Mouse (Mus musculus): ENCODE measurements around the gene Aco2. TPM values are rescaled to one million over a fixed set of nuclear protein-coding genes. Genes with fewer than 3 reads are reported as not detected.

The Aco2 gene
- polyA plus RNA-seq, 1 experiment = 174 TPM

- H3K27me3 ChIP-seq (ENCODE audit: control insufficient read depth, insufficient read depth, low read length, poor library complexity, severe bottlenecking) = no peaks in the 10 kb centered on the region
- H3K9ac ChIP-seq (ENCODE audit: low read depth, poor library complexity, severe bottlenecking) = no peak overlapping the region
- no peak overlapping the region for H3K4me3 ChIP-seq (ENCODE audit: low read depth, low read length)
- peaks cover 7% of the 10 kb centered on the region; the same call in 1 of the 2 replicates for H3K36me3 ChIP-seq (ENCODE audit: control insufficient read depth, insufficient read depth, low read length, poor library complexity, severe bottlenecking)
- no peak overlapping the region for H3K27ac ChIP-seq (ENCODE audit: insufficient read depth, low read length)
- H3K4me1 ChIP-seq (ENCODE audit: control insufficient read depth, insufficient read depth, low read length) = peaks cover 7% of the 10 kb centered on the region
- TF ChIP-seq CTCF (IDR thresholded peaks at IDR 0.05; ENCODE audit: low read depth, low read length) = no peak
- TF ChIP-seq EP300 (IDR thresholded peaks at IDR 0.05; ENCODE audit: insufficient read depth, low read depth, low read length) = no peak
- no peak for TF ChIP-seq POLR2A (IDR thresholded peaks at IDR 0.05; ENCODE audit: insufficient read depth, low read length)
- H3K9me3 ChIP-seq (replicated peaks; ENCODE audit: control insufficient read depth, insufficient read depth, low read length, poor library complexity, severe bottlenecking) = no peaks in the 10 kb centered on the region
Observed at GRCm38 (mm10) chr15:81847861-81848260, 24.2 kb upstream of the Aco2 start.

DNA sequence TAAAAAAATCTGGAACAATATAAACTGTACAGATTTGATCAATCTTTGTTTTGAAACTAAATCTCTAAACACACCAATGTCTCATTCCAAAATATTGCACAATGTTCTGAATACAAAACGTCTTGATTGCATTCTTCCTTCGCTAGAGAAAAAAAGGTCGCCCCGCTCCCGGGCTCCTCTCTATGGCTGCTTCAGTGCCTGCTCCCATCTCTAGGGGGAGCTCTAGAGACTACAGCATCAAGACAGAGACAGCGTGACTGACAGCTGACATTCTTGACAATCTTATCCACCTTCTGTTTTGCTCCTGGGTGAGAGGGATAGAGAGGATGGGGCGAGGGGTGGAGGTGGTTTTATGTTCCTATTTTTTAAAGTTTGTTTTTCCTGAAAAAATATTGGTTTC lies 23.8 kb upstream of the Aco2 start:
- Histone ChIP-seq H3K36me3 (ENCODE audit: control insufficient read depth, insufficient read depth, low read length, poor library complexity, severe bottlenecking) (peaks cover 7% of the 10 kb centered on the region; the same call in 1 of the 2 replicates), H3K27ac (ENCODE audit: insufficient read depth, low read length) (no peak overlapping the region), H3K4me3 (ENCODE audit: low read depth, low read length) (no peak overlapping the region), H3K27me3 (ENCODE audit: control insufficient read depth, insufficient read depth, low read length, poor library complexity, severe bottlenecking) (no peaks in the 10 kb centered on the region), H3K9ac (ENCODE audit: low read depth, poor library complexity, severe bottlenecking) (no peak overlapping the region), H3K9me3 (replicated peaks; ENCODE audit: control insufficient read depth, insufficient read depth, low read length, poor library complexity, severe bottlenecking) (no peaks in the 10 kb centered on the region), H3K4me1 (ENCODE audit: control insufficient read depth, insufficient read depth, low read length) (peaks cover 7% of the 10 kb centered on the region)
- peak; percentile 52 for TF ChIP-seq CTCF (IDR thresholded peaks at IDR 0.05; ENCODE audit: low read depth, low read length)
- no peak for TF ChIP-seq EP300 (IDR thresholded peaks at IDR 0.05; ENCODE audit: insufficient read depth, low read depth, low read length)

DNA sequence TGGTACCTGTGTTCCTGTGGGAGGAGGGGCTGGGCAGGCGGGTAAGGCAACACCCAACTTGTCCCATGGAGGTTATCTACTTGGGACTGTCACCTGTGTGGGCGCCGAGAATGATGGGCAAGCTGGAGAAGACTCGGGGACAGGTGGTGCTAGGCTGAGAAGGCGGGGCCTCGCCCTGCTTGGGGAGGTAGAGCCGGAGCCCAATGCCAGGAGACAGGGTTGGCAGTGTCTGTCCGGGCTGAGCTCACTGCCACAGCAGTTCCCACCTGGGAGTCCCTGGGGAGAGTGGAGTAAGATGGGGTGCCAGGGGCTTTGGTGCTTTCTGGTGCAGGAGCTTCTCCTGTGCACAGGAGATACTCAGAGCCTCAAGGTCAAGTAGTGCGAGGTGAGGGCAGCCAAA lies 23.0 kb upstream of the Aco2 start:
- Histone ChIP-seq H3K9ac (ENCODE audit: low read depth, poor library complexity, severe bottlenecking) (no peak overlapping the region), H3K9me3 (replicated peaks; ENCODE audit: control insufficient read depth, insufficient read depth, low read length, poor library complexity, severe bottlenecking) (no peaks in the 10 kb centered on the region), H3K36me3 (ENCODE audit: control insufficient read depth, insufficient read depth, low read length, poor library complexity, severe bottlenecking) (peaks cover 7% of the 10 kb centered on the region; the same call in 1 of the 2 replicates), H3K4me3 (ENCODE audit: low read depth, low read length) (no peak overlapping the region), H3K27me3 (ENCODE audit: control insufficient read depth, insufficient read depth, low read length, poor library complexity, severe bottlenecking) (no peaks in the 10 kb centered on the region), H3K27ac (ENCODE audit: insufficient read depth, low read length) (no peak overlapping the region), H3K4me1 (ENCODE audit: control insufficient read depth, insufficient read depth, low read length) (peaks cover 7% of the 10 kb centered on the region)
- no peak for TF ChIP-seq EP300 (IDR thresholded peaks at IDR 0.05; ENCODE audit: insufficient read depth, low read depth, low read length)
- no peak for TF ChIP-seq POLR2A (IDR thresholded peaks at IDR 0.05; ENCODE audit: insufficient read depth, low read length)
- TF ChIP-seq CTCF (IDR thresholded peaks at IDR 0.05; ENCODE audit: low read depth, low read length) = no peak

DNA sequence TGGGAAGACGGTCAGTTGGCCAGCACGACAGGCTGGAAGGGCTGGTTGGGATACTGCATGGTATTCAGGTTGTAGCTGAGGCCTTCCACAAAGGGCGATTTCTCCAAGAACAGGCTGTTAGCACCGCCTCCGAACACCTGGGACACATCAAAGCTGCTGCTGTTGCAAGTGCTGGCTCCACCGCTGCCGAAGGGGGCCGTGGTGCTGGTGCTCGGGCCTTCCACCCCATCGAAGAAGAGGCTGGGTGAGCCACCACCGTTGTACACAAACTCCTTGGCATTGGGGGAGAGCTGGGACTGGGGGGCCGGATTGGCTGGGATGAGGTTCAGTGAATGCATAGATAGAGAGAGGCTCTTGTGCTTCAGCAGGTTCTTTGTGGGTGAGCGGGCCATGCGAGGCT lies 21.4 kb upstream of the Aco2 start:
- Histone ChIP-seq H3K9ac (ENCODE audit: low read depth, poor library complexity, severe bottlenecking) (no peak overlapping the region), H3K27ac (ENCODE audit: insufficient read depth, low read length) (no peak overlapping the region), H3K36me3 (ENCODE audit: control insufficient read depth, insufficient read depth, low read length, poor library complexity, severe bottlenecking) (peaks cover 7% of the 10 kb centered on the region; the same call in 1 of the 2 replicates), H3K9me3 (replicated peaks; ENCODE audit: control insufficient read depth, insufficient read depth, low read length, poor library complexity, severe bottlenecking) (no peaks in the 10 kb centered on the region), H3K27me3 (ENCODE audit: control insufficient read depth, insufficient read depth, low read length, poor library complexity, severe bottlenecking) (no peaks in the 10 kb centered on the region), H3K4me3 (ENCODE audit: low read depth, low read length) (0 out of 2 replicates have a peak overlapping the region, but pooled peaks have one; percentile 6), H3K4me1 (ENCODE audit: control insufficient read depth, insufficient read depth, low read length) (peaks cover 6% of the 10 kb centered on the region)
- TF ChIP-seq EP300 (IDR thresholded peaks at IDR 0.05; ENCODE audit: insufficient read depth, low read depth, low read length) = no peak

GRCm38 (mm10) chr15:81851375-81851774 lies 20.7 kb upstream of the Aco2 start:
- Histone ChIP-seq H3K27ac (ENCODE audit: insufficient read depth, low read length) (no peak overlapping the region), H3K4me1 (ENCODE audit: control insufficient read depth, insufficient read depth, low read length) (peaks cover 2% of the 10 kb centered on the region), H3K36me3 (ENCODE audit: control insufficient read depth, insufficient read depth, low read length, poor library complexity, severe bottlenecking) (peaks cover 7% of the 10 kb centered on the region; the same call in 1 of the 2 replicates), H3K4me3 (ENCODE audit: low read depth, low read length) (no peak overlapping the region), H3K27me3 (ENCODE audit: control insufficient read depth, insufficient read depth, low read length, poor library complexity, severe bottlenecking) (no peaks in the 10 kb centered on the region), H3K9ac (ENCODE audit: low read depth, poor library complexity, severe bottlenecking) (no peak overlapping the region), H3K9me3 (replicated peaks; ENCODE audit: control insufficient read depth, insufficient read depth, low read length, poor library complexity, severe bottlenecking) (no peaks in the 10 kb centered on the region)
- no peak for TF ChIP-seq POLR2A (IDR thresholded peaks at IDR 0.05; ENCODE audit: insufficient read depth, low read length)
- no peak for TF ChIP-seq EP300 (IDR thresholded peaks at IDR 0.05; ENCODE audit: insufficient read depth, low read depth, low read length)
- no peak for TF ChIP-seq CTCF (IDR thresholded peaks at IDR 0.05; ENCODE audit: low read depth, low read length)

DNA sequence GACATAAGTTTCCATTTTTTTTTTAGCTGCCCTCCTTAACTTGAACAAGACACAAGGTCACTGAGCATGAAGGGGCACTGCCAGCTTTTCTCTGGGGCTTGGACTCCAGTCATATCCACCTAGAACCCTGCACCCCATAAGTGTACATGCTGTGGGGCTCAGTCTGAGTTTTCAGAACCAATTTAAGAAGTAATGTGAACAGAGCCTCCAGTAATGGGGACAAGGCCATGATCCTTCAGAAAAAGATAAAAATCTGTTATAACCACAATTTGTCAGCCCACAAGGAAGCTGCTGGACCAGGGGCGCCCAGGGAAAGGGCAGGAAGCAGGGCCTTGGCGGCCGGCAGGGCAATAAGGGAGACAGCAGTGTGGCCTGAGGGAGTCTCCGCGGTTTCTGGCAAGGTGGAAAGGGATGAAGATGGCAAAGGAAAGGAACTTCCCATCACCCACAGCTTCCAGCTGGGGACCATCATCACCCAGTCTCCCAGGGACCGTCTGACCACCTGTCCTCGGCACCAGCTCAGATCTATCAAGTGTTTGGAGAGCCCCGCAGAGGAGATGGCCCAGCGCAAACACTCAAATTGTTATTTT lies 19.6 kb upstream of the Aco2 start:
- Histone ChIP-seq H3K9me3 (replicated peaks; ENCODE audit: control insufficient read depth, insufficient read depth, low read length, poor library complexity, severe bottlenecking) (no peaks in the 10 kb centered on the region), H3K4me1 (ENCODE audit: control insufficient read depth, insufficient read depth, low read length) (peaks cover 2% of the 10 kb centered on the region), H3K4me3 (ENCODE audit: low read depth, low read length) (no peak overlapping the region), H3K9ac (ENCODE audit: low read depth, poor library complexity, severe bottlenecking) (no peak overlapping the region), H3K27ac (ENCODE audit: insufficient read depth, low read length) (no peak overlapping the region), H3K36me3 (ENCODE audit: control insufficient read depth, insufficient read depth, low read length, poor library complexity, severe bottlenecking) (peaks cover 7% of the 10 kb centered on the region; the same call in 1 of the 2 replicates), H3K27me3 (ENCODE audit: control insufficient read depth, insufficient read depth, low read length, poor library complexity, severe bottlenecking) (no peaks in the 10 kb centered on the region)
- TF ChIP-seq CTCF (IDR thresholded peaks at IDR 0.05; ENCODE audit: low read depth, low read length) (no peak), EP300 (IDR thresholded peaks at IDR 0.05; ENCODE audit: insufficient read depth, low read depth, low read length) (no peak), POLR2A (IDR thresholded peaks at IDR 0.05; ENCODE audit: insufficient read depth, low read length) (no peak)

Data from ES-Bruce4 (cell line).